Mouse (Mus musculus): ENCODE measurements around the gene Cmtm8.

Gene Cmtm8

DNA sequence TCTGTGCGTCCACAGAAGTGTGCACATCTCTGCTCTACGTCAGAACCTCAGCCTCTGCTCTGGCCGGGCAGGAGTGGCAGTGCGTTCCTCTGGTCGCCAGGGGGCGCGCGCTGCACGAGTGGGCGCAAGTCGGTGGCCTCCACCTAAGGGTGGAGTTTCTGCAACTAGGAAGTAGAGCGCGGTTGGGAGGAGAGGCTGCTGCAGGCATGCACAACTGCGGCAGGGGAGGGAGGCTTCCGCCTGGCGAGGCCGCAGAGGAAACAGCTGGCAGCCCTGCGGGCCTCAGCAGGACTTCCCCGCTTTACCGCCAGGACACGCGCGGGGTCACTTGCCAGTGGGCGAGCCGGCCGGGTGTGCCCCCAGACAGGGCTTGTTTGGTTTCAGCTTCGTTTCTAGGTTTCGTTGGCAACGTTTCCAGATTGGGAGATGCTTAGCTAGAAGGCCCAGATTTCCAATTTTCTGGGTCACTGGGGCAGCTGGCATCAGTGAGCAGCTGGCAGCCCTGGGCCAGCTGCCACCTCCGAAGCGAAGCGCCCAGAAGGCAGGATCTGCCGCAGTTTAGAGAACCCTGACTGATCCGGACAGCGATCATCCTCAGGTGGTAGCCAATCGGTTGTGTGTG, 91.0 kb downstream of the Cmtm8 start:
- peak; percentile 93 for DNase-seq (ENCODE audit: low spot score in 2 of 2)

DNA sequence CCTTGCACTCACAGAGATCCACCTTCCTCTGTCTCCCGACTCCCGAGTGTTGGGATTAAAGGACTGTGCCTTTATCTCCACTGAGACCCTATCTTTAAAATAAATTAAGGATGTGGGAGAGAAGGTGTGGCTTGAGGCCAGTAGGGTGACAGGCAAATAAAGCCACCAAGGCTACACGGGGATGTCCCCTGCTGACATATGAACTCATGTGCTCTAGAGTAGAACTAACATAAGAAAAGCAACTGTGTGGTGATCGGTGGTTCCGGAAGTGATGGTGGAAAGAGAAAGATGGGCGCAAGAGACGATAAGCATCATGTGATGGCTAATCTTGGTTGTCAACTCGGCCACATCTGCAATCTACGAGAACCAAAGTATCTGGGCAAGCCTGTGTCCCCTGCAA, 91.6 kb downstream of the Cmtm8 start:
- no peak for DNase-seq (ENCODE audit: low spot score in 2 of 2)

DNA sequence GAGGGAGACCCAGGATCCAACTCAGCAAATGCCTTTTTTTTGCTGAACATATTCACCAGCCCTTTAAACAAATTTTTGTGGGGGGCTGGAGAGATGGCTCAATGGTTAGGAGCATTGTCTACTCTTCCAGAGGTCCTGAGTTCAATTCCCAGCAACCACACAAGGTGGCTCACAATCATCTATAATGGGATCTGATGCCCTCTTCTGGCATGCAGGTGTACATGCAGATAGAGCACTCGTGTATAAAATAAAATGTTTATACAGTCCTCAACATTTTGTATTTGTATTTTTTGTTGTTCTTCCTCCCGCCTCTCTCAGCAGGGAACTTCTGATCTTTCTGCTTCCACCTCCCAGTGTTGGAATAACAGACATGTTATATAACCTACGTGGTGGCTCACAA, 92.4 kb downstream of the Cmtm8 start:
- no peak for DNase-seq (ENCODE audit: low spot score in 2 of 2)

DNA sequence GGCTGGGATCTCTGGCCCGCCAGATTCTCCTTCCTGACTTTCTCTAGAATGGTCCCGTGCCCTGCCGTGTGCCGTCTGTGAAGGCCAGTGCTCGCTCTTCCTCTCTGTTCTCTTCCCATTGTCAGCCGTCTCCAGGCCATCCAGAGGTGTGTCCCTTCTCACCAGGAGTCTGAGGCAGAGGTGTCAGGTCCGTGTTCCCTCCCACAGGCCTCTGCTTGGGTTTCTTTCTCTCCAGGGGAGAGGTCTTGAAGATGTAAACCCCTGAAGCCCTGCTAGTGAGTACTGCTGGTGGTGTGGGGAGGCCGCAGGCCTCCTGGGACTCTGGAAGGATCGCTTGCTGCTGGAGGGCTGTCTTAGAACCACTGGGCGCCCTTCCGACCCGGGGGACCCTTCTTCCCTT, 96.5 kb downstream of the Cmtm8 start:
- no peak for DNase-seq (ENCODE audit: low spot score in 2 of 2)

DNA sequence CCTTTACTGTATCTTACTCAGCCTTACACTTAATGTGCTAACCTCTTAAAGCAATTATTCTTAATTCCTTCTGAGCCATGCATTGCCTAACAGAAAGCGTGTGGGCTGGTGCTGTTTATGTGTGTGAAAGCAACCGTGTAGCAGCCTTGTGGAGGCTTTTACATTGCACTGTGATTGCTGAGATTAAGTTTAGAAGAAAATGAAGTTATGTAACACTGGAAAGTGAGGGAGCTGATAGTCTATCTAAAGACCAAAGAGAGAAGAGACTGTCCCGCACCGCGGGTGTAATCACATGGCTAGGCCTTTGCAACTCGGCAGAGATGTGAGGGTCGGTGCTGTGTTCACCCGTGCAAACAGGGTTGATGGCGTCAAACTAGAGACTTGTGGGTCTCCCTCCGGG, 96.9 kb downstream of the Cmtm8 start:
- peak; percentile 42 to 50 for DNase-seq (ENCODE audit: low spot score in 2 of 2)

DNA sequence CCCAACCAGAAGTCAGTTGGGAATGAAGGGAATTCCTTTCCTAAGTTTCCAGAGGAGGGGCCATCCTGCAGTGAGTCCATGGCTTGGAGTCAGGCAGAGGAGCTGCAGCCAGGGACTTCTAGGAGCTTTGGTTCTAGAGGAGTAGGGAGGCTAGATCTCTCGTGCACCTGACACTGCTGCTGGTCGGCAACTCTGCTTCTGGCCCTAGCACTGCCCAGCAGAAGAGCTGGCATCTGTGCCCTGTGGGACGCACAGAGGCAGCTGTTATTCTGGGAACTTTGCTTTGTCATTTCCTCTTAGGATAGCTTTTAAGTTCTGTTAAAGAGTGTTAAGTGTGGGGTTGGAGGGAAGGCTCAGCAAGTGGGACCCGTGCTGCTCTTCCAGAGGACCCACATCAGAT, 98.3 kb downstream of the Cmtm8 start:
- DNase-seq (ENCODE audit: low spot score in 2 of 2) = no peak

DNA sequence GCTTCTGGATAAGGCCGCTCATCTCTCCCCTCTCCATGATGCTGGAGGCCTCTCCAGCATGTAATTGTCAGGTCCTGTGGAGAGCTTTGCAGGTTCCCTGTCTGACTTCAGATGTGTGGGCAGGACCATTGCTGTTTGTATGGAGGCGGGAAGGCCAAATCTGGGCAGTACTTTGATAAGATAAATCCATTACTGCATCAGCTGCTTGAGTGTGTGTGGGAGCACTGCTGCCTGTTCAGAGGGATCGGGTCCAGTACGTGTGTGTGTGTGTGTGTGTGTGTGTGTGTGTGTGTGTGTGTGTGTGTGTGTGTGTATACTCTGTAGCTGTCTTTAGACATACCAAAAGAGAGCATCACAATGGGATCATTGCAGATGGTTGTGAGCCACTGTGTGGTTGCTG, 98.8 kb downstream of the Cmtm8 start:
- DNase-seq (ENCODE audit: low spot score in 2 of 2) = no peak

DNA sequence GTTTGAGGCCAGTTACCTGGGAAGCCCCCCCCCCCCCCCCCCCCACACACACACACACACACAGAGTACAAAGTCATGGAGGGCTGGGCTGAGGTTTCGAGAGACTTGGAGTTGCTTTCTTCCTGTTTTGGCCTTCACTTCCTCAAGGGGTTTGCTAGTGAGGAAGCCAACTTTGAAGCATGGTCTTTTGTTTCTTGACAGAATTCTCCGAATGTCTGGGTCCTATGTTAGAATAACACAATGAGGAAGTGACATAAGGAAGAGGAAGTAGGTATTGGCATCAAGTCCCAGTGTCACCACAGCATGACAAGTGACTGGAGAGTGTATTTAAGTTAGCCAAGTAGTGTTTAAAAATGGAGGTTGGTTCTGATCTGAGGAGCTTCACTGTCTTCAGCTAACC, 101.2 kb downstream of the Cmtm8 start:
- DNase-seq (ENCODE audit: low spot score in 2 of 2) = no peak

DNA sequence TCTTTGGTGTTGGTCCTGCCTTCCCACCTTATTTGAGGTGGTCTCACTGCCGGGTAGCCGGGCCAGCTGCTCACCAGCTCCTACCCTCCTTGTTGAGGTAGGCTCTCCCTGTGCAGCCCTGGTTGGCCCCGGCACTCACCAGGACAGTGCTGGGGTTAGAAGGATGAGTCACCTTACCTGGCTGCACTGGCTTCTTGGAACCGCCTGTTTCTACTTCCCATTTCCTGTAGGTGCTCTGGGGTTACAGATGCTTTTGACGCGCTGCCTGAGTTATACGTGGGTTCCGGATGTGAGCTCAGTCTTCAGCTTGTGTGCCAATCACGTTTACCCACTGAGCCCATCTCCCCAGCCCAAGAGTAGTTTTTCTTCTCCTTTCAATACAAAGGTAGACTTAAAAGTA, 103.6 kb downstream of the Cmtm8 start:
- no peak for DNase-seq (ENCODE audit: low spot score in 2 of 2)
